Mouse (Mus musculus): ENCODE measurements around the gene Gm26727. TPM values are rescaled to one million over a fixed set of nuclear protein-coding genes. Genes with fewer than 3 reads are reported as not detected.
"Not testable (repeated sequence)": the region's sequence is repeated elsewhere in the genome, so short reads cannot be mapped to it uniquely, and the experiment has no call there.

The Gm26727 gene
- not detected in 2 replicates for polyA plus RNA-seq (2015; fragmentation: Nextera tagmentation; extraction: Ambion mirVana)

DNA sequence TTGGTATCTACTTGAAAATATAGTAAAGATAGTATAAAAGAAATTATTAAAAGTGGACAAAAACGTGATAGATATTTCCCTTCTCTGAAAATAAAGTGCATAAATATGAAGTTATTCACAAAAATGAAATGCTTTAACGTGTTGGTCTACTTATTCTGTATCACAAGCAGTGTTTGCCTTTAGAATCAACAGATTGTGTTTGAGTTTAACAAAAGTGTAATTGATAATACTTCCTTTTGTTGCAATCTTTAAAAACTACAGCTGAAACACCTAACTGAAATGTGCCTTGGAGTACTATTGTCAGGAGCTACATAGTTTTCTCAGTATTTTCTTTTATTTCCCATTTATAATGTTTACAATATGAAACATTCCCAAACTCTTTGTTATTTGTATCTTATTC lies at the start of gene Gm26727:
Gene Gm26727 (minus strand): TSS at position 101 of the 400 bp plus-strand sequence.
- WGBS, result 55% methylated on average over 2 of the region's 2 CpGs
- Histone ChIP-seq H3K9ac (ENCODE audit: low read depth, low read length) (no peak within 1 kb of the TSS), H3K27ac (ENCODE audit: low read length) (no peak within 1 kb of the TSS), H3K9me3 (ENCODE audit: control insufficient read depth, low read length) (no peaks in the 10 kb centered on the region), H3K27me3 (replicated peaks; ENCODE audit: control insufficient read depth, insufficient read depth, low read length) (no peaks in the 10 kb centered on the region), H3K4me1 (ENCODE audit: control insufficient read depth, insufficient read depth, low read length) (no peaks in the 10 kb centered on the region), H3K4me2 (ENCODE audit: low read depth, low read length) (no peak within 1 kb of the TSS), H3K4me3 (ENCODE audit: low read length) (no peak within 1 kb of the TSS), H3K36me3 (ENCODE audit: control insufficient read depth, insufficient read depth, low read length) (no peaks in the 10 kb centered on the region)
- no peak for ATAC-seq

DNA sequence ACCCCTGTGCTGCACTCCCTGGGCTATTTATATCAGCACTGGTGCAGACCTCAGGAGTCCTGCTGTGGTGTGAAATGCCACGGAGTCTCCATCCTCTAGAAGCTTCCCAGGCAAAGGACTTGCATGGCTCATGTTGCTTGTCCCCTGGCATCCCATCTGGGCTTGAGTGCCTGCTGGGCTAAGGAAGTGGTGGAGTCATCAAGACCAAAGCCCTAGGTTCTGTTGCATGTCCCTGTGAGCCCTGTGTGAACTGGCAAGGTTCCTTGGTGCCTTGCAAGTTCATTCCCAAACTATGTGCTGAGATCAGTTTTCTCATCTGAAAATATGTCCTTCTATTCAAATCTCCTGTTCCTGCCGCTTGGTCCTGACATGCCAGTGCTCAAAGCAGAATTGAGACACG lies 48.1 kb upstream of the Gm26727 start:
- WGBS, result 60% methylated on average over 3 of the region's 3 CpGs
- Histone ChIP-seq H3K36me3 (ENCODE audit: control insufficient read depth, insufficient read depth, low read length) (no peaks in the 10 kb centered on the region), H3K27me3 (replicated peaks; ENCODE audit: control insufficient read depth, insufficient read depth, low read length) (no peaks in the 10 kb centered on the region), H3K4me1 (ENCODE audit: control insufficient read depth, insufficient read depth, low read length) (no peaks in the 10 kb centered on the region), H3K4me2 (ENCODE audit: low read depth, low read length) (no peak overlapping the region), H3K4me3 (ENCODE audit: low read length) (no peak overlapping the region), H3K9ac (ENCODE audit: low read depth, low read length) (no peak overlapping the region), H3K9me3 (ENCODE audit: control insufficient read depth, low read length) (no peaks in the 10 kb centered on the region), H3K27ac (ENCODE audit: low read length) (no peak overlapping the region)
- no peak for ATAC-seq

DNA sequence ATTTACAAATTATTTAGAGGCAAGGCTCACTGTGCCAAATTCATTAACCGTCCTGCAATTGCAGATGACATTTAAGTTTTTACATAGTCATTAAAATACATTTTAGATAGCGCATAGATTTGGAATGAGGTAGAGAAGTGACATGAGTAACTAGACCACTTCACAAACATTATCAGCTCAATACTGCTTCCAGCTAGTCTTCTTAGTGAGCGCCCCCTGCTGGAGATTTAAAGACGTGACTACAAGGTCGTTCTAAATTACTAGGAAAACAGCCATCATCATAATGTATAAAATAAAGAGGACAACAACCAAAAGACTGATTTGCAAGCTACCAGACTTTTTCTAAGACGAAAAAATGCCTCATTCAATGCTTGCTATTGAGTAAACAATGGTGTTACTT lies 44.8 kb upstream of the Gm26727 start:
- WGBS, result 18% methylated on average over 6 of the region's 6 CpGs
- no peak overlapping the region for H3K27ac ChIP-seq (ENCODE audit: low read length)
- H3K27me3 ChIP-seq (replicated peaks; ENCODE audit: control insufficient read depth, insufficient read depth, low read length), result no peaks in the 10 kb centered on the region
- ATAC-seq, result no peak
- H3K4me1 ChIP-seq (ENCODE audit: control insufficient read depth, insufficient read depth, low read length), result no peaks in the 10 kb centered on the region
- no peaks in the 10 kb centered on the region for H3K9me3 ChIP-seq (ENCODE audit: control insufficient read depth, low read length)
- no peak overlapping the region for H3K4me2 ChIP-seq (ENCODE audit: low read depth, low read length)
- H3K4me3 ChIP-seq (ENCODE audit: low read length), result no peak overlapping the region
- no peak overlapping the region for H3K9ac ChIP-seq (ENCODE audit: low read depth, low read length)
- no peaks in the 10 kb centered on the region for H3K36me3 ChIP-seq (ENCODE audit: control insufficient read depth, insufficient read depth, low read length)

DNA sequence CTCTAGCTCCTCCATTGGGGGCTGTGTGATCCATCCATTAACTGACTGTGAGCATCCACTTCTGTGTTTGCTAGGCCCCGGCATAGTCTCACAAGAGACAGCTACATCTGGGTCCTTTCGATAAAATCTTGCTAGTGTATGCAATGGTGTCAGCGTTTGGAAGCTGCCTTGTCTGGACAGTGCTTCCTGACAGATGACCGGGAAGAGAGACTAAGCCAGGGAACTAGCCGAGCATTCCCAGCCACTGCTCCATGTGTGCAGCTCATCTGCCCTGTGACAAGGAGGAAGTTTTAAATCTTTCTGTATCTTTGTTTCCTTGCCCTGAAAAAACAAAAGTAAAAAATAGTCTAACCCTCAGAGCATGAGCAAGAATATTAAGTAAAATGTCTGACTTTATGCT lies 37.0 kb upstream of the Gm26727 start:
- 50% methylated on average over 5 of the region's 5 CpGs for WGBS
- not testable (repeated sequence) for ATAC-seq

DNA sequence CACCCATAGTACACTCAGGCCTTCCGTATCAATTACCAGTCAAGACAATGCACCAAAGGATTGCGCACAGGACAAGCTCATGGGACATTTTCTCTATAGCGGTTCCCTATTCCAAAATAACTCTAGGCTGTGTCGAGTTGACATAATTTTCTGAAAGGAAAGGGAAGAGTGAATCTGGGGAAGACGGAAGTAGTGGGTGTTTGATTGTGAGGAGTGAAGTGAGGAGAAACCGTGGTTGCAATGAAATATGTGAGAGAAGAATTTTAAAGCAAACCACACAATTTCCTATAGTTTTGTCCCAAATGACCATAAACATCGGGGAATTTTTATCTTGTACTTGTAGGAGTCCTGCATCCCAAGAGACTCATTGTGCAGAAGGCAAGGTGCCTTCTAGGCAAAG lies 34.1 kb upstream of the Gm26727 start:
- H3K4me1 ChIP-seq (ENCODE audit: control insufficient read depth, insufficient read depth, low read length), result no peaks in the 10 kb centered on the region
- ATAC-seq, result no peak

More for the DNA sequence above, 37.0 kb upstream of the Gm26727 start:
- H3K4me2 ChIP-seq (ENCODE audit: low read depth, low read length); H3K27me3 ChIP-seq (replicated peaks; ENCODE audit: control insufficient read depth, insufficient read depth, low read length); H3K27ac ChIP-seq (ENCODE audit: low read length); H3K36me3 ChIP-seq (ENCODE audit: control insufficient read depth, insufficient read depth, low read length); H3K9ac ChIP-seq (ENCODE audit: low read depth, low read length); H3K4me1 ChIP-seq (ENCODE audit: control insufficient read depth, insufficient read depth, low read length); H3K9me3 ChIP-seq (ENCODE audit: control insufficient read depth, low read length); H3K4me3 ChIP-seq (ENCODE audit: low read length): not testable (repeated sequence)

DNA sequence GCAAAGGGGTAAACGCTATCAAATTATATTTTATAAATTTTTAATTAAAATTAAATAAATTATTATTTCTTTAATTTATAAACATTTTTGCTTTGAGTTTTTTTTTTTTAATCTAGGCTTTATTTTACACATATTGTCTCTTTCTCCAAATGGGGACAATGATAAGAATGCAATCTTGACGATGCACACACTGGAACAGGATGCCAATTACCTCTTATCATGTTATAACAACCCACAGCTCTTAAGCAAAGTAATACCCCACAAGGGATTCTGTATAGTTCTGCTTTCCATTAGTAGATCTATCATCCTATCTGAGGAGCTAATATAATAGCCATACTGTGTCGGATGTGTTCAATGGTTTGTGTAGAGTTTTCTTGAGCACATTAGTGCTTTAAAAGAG lies 27.9 kb upstream of the Gm26727 start:
- Histone ChIP-seq H3K36me3 (ENCODE audit: control insufficient read depth, insufficient read depth, low read length) (no peaks in the 10 kb centered on the region), H3K4me3 (ENCODE audit: low read length) (no peak overlapping the region), H3K4me2 (ENCODE audit: low read depth, low read length) (no peak overlapping the region), H3K27me3 (replicated peaks; ENCODE audit: control insufficient read depth, insufficient read depth, low read length) (no peaks in the 10 kb centered on the region), H3K27ac (ENCODE audit: low read length) (no peak overlapping the region), H3K9me3 (ENCODE audit: control insufficient read depth, low read length) (no peaks in the 10 kb centered on the region), H3K4me1 (ENCODE audit: control insufficient read depth, insufficient read depth, low read length) (no peaks in the 10 kb centered on the region), H3K9ac (ENCODE audit: low read depth, low read length) (no peak overlapping the region)
- WGBS, result 86% methylated on average over 3 of the region's 3 CpGs
- no peak for ATAC-seq

More for the DNA sequence above, 34.1 kb upstream of the Gm26727 start:
- Histone ChIP-seq H3K4me2 (ENCODE audit: low read depth, low read length) (no peak overlapping the region), H3K4me3 (ENCODE audit: low read length) (no peak overlapping the region), H3K9ac (ENCODE audit: low read depth, low read length) (no peak overlapping the region), H3K27ac (ENCODE audit: low read length) (no peak overlapping the region), H3K27me3 (replicated peaks; ENCODE audit: control insufficient read depth, insufficient read depth, low read length) (no peaks in the 10 kb centered on the region), H3K9me3 (ENCODE audit: control insufficient read depth, low read length) (no peaks in the 10 kb centered on the region), H3K36me3 (ENCODE audit: control insufficient read depth, insufficient read depth, low read length) (no peaks in the 10 kb centered on the region)
- 92% methylated on average over 7 of the region's 7 CpGs for WGBS

DNA sequence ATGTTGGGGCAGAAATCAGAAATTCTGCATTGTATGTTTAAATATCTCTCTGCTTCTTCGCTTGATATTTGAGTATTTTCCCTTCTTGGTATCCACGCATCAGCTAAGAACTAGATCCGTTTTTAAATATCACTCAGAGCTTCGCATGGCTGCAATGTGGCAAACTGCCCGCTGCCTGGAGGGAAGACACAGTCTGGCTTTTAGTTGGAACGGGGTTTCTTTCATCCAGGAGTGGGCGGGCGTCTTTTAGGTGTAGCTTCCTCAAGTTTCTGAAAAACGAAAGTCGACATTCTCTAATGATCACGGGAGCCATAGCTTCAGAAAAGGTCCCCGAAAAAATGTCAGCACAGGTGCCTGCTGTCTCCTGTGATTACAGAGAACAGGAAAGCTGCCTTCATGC lies 14.2 kb upstream of the Gm26727 start:
- Histone ChIP-seq H3K27ac (ENCODE audit: low read length) (no peak overlapping the region), H3K9ac (ENCODE audit: low read depth, low read length) (no peak overlapping the region), H3K36me3 (ENCODE audit: control insufficient read depth, insufficient read depth, low read length) (no peaks in the 10 kb centered on the region), H3K4me3 (ENCODE audit: low read length) (no peak overlapping the region), H3K9me3 (ENCODE audit: control insufficient read depth, low read length) (no peaks in the 10 kb centered on the region), H3K4me2 (ENCODE audit: low read depth, low read length) (no peak overlapping the region), H3K4me1 (ENCODE audit: control insufficient read depth, insufficient read depth, low read length) (no peaks in the 10 kb centered on the region), H3K27me3 (replicated peaks; ENCODE audit: control insufficient read depth, insufficient read depth, low read length) (no peaks in the 10 kb centered on the region)
- ATAC-seq, result no peak
- 70% methylated on average over 12 of the region's 12 CpGs for WGBS

DNA sequence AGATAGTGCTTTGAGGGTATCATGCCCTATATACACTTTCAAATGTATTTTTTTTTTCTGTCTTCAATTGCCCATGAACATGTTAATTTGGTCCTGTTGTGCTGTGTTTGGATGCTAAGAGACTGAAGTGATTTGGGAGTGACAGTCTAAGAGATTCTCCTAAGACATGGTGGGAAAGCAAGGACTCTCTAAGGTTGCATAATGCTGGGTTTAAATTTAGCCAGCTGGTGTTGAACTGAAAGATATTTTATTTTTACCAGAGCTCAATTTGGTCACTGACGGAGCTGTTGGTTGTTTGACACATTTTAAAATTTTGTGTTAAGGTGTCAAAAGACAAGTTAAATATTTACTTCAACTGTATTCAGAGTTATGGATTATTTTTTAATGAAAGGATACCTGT lies 13.8 kb upstream of the Gm26727 start:
- Histone ChIP-seq H3K9me3 (ENCODE audit: control insufficient read depth, low read length) (no peaks in the 10 kb centered on the region), H3K27ac (ENCODE audit: low read length) (no peak overlapping the region), H3K9ac (ENCODE audit: low read depth, low read length) (no peak overlapping the region), H3K27me3 (replicated peaks; ENCODE audit: control insufficient read depth, insufficient read depth, low read length) (no peaks in the 10 kb centered on the region), H3K4me3 (ENCODE audit: low read length) (no peak overlapping the region), H3K4me2 (ENCODE audit: low read depth, low read length) (no peak overlapping the region), H3K4me1 (ENCODE audit: control insufficient read depth, insufficient read depth, low read length) (no peaks in the 10 kb centered on the region), H3K36me3 (ENCODE audit: control insufficient read depth, insufficient read depth, low read length) (no peaks in the 10 kb centered on the region)
- 74% methylated on average over 1 of the region's 1 CpGs for WGBS
- ATAC-seq, result no peak

DNA sequence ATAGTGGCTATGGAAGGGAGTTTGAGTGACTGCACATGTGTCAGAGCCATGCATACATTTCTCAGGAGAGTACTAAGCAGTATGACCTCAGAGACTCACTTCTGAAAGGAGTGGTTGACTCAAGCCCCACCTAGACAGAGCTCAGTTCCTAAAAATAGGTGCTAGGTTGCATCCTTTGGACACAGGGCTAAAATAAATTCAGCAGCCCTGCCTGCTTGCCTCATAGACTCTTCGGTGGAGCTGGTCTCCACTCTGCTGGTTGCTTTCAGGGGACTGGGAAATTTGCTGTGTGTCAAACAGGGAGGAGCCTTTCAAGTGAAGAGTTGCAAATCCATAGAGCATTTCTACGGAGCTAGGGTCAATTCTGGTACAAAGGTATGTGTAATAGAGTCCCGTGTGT lies 12.8 kb upstream of the Gm26727 start, which contains the start of gene Xirp2:
Gene Xirp2 (plus strand): TSS at position 223 of the 400 bp plus-strand sequence.
- H3K4me2 ChIP-seq (ENCODE audit: low read depth, low read length), result no peak within 1 kb of the TSS
- no peak within 1 kb of the TSS for H3K27ac ChIP-seq (ENCODE audit: low read length)
- H3K4me1 ChIP-seq (ENCODE audit: control insufficient read depth, insufficient read depth, low read length), result no peaks in the 10 kb centered on the region
- H3K36me3 ChIP-seq (ENCODE audit: control insufficient read depth, insufficient read depth, low read length), result no peaks in the 10 kb centered on the region
- H3K9me3 ChIP-seq (ENCODE audit: control insufficient read depth, low read length), result no peaks in the 10 kb centered on the region
- no peak for ATAC-seq
- no peaks in the 10 kb centered on the region for H3K27me3 ChIP-seq (replicated peaks; ENCODE audit: control insufficient read depth, insufficient read depth, low read length)
- H3K4me3 ChIP-seq (ENCODE audit: low read length), result no peak within 1 kb of the TSS
- WGBS, result 63% methylated on average over 3 of the region's 3 CpGs
- no peak within 1 kb of the TSS for H3K9ac ChIP-seq (ENCODE audit: low read depth, low read length)

DNA sequence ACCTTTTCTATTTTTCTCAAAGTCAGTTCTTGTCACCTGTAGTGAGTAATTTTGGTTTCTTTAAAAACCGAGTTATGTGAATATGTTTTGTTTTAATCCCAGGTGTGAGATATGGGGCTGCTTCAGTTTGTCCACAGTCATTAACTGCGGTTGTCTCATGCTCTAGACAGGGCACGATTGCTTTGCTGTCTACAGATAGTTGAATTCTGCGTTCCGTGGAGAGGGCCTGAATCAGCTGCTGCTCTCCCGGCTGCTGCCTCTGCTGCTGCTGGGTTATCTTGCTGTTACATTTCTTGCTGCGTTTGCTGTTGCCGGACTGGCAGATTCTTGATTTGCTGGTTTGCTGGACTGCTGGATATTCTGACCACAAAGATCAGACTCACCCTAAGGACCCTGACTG lies 5.3 kb upstream of the Gm26727 start:
- Histone ChIP-seq H3K36me3 (ENCODE audit: control insufficient read depth, insufficient read depth, low read length) (no peaks in the 10 kb centered on the region), H3K4me1 (ENCODE audit: control insufficient read depth, insufficient read depth, low read length) (no peaks in the 10 kb centered on the region), H3K4me3 (ENCODE audit: low read length) (no peak overlapping the region), H3K27me3 (replicated peaks; ENCODE audit: control insufficient read depth, insufficient read depth, low read length) (no peaks in the 10 kb centered on the region), H3K4me2 (ENCODE audit: low read depth, low read length) (no peak overlapping the region), H3K27ac (ENCODE audit: low read length) (no peak overlapping the region), H3K9ac (ENCODE audit: low read depth, low read length) (no peak overlapping the region), H3K9me3 (ENCODE audit: control insufficient read depth, low read length) (no peaks in the 10 kb centered on the region)
- WGBS, result 78% methylated on average over 8 of the region's 8 CpGs
- ATAC-seq, result no peak
